Mouse (Mus musculus) gastrocnemius, adult 8-10 months (tissue): ENCODE data around the gene Grm2. TPM values are rescaled to one million over a fixed set of nuclear protein-coding genes. Genes with fewer than 3 reads are reported as not detected.
A peak's percentile ranks its signal among the peaks of the same experiment; 100 is the strongest.
"Not testable (repeated sequence)": the region's sequence is repeated elsewhere in the genome, so short reads cannot be mapped to it uniquely, and the experiment has no call there.

Experiments
- DNase-seq, 2 experiments: peaks; one replicate each; pipeline ENCODE4 v3.0.0; 2022; ENCODE audit warnings: low spot score in 2 of 2
- total RNA-seq, 4 experiments: library from RNA; stranded (reverse); gene quantifications; 2 replicates each; pipeline ENCODE4 v1.2.4; 2022

Grm2 gene
- total RNA-seq, 4 experiments from 2014 or later = not detected

DNA sequence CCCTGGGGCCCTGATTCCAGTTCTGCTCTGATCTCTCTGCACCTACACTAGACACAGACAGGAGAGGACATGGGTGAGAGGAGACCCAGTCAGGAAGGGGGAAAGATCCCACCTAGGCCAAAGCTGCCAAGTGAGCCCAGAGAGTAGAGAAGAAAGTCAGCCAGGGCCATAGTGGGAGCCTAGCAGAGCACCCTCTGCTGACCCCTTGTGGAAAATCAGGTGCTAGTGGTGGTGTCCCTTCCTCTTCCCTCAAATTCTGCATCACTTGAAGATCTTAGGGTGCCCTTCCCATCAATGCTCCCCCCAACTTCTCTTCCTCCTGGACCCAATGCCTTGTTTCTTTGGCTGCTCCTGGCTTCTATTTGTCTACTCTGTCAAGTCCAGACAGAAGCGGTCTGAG, 3.2 kb downstream of the Grm2 start:
- DNase-seq = no peak

DNA sequence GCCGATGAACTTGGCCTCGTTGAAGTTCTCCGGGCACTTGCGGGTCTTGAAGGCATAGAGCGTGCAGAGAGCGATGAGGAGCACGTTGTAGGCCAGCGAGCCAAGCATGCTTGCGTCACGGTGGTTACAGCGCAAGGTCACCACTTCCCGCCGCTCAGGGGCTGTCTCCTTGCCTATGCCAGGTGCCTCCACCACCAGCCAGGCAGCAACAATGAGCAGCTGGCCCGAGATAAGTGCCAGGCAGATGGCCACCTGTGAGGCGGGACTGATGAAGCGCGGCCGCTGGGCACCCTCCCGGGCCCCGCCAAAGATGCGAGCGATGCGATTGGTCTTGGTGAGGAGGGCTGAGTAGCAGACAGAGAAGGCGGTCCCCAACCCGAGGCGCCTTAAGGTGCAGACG, 8.7 kb downstream of the Grm2 start:
- no peak for DNase-seq

DNA sequence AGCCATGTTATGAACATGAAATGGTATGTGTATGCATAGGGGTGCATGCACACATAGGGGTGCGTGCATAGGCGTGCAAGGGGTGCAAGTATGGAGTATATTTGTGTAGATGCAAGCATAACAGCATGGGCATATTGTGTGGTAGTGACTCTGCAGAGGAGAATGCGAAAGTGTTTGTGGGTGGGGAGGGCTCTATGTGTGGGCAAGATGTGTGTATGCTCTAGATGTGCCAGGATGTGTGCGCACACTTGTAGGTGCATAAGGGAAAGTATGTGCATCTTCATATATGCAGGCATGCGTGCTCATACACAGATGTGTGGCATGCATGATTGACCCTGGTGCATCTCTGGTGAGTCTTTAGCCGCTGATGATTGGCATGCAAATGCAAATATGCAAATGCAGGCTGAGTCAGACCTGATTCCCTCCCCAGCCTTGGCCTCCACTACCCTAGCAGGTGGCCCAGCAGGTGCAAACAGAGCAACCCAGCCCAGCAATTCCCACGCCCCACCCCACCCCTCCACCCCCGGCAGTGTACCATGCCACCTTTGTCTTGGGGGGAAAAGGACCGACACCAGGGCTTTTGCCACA, 10.1 kb downstream of the Grm2 start:
- DNase-seq = no peak

DNA sequence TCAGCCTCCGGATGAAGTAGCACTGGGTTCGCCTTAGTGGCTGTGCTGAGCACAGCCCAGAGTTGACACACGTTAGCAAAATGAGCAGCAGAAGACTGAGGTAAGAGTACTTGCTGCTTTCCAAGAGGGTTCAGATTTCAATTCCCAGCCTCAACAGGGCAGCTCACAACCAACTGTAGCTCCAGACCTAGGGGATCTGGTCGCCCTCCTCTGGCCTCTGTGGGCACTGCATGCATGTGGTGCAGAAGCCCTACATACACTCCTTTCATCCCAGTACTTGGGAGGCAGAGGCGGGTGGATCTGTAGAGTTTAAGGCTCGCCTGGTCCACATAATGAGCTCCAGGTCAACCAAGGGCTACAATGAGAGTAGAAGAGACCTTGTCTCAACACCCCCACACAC, 12.1 kb downstream of the Grm2 start:
- no peak for DNase-seq

DNA sequence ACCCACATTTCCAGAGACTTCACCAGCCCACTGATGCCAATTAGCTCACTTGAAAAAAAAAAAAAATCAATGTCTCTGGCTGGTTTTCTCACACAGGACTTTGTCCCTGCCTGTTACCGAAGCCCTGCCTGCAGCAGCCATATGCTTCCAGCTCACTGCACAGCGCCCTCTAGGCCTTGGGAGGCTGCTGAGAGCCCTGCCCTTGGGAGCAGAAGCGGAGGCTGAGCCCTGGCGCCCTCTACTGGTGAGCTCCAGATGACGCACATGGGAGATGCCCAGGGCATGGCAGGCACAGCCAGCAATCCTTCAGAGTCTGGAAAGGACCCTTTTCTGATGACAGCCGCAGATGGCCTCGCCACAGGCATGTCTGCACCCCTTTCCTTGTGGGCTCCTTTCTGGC, 12.8 kb downstream of the Grm2 start:
- DNase-seq = no peak

DNA sequence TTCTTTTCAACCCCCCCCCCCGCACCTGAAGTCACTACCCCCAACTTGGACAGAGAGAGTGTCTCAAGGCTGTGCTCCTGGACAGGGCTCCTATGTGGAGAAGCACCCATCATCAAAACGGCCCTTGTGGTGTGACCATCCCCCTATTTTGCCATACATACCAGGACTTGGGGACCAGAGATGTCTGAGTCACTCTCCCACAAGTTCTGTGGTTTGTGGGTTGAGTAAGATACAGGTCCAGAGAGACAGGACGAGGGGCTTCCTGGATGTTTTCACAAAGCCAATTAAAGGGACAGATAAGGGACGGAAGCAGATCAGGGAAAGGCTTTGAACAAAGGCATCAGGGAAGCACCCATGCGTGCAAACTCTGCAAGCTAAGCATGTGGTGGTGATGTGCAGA, 14.5 kb downstream of the Grm2 start:
- no peak for DNase-seq

DNA sequence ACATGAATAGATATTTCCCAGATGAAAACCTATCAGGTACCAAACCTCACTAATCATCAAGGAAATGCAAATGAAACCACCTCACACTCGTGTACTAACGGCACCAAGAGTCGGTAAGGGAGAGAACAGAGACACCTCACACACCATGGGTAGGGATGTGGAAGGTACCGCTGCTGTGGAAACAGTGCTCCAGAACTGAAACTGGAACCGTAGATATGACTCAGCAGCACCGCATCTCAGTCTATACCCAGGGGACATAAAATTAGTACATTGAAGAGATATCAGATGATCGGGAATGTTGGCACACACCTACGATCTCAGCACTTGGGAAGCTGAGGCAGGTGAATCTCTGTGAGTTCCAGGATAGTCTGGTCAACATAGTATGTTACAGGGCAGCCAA, 17.7 kb downstream of the Grm2 start:
- DNase-seq = no peak

DNA sequence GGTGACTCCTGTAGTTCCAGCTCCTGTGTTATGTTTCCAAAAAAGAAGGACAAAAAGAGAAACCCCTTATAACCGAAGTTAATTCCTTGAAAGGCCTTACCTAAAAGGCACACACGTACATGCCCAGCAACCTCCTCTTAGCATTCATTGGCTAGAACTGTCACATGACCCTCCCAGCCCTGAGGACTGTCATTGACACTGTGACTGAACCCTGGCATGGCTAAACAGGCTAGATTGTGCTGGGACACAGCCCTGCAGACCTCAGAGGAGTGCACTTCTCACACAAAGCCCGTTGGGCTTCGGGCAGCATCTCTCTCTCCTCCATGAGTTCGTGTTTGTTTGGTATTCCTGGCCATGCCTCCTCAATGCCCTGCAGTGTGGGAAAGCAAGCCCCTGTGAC, 23.7 kb downstream of the Grm2 start:
- no peak for DNase-seq

DNA sequence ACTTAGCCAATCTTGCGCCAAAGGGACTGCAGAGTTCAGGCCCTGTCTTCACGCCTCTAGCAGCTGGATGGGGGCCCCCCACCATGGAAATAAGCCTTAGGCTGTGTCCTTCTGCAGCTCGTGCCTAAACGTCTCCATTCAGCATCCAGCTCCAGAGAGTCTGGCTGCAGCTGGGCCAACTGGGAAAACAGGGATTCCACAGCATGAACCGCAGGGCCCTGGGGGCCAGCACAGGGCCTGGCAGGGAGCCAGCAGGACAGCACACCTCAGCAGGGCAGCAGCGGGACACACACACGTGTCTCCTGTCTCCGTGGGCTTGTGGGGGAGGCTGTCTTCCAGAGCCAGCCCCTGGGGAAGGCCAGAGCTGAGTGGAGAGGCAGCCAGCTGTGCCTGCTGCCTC, 28.1 kb downstream of the Grm2 start:
- DNase-seq = not testable (repeated sequence)

DNA sequence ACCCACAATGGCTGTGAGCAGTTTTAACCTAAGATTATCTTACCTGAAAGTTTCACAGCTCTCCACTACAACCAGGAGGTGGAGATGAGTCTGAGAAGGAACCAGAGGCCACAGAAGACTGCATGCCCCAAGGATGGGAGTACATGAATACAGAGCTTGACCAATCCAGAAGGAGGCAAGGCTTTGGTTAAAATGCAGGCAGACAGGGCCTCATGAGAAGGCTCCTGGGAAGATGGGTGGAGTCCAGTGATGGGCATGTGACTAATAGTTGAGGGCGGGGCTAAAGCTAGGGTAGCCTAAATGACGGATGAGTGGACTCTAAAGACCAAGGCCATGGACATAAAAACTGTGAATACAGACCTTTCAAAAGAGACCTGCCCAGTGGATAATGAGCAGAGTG, 29.6 kb downstream of the Grm2 start, which contains the start of gene Iqcf6:
Gene Iqcf6 (plus strand): TSS at position 301 of the 400 bp plus-strand sequence.
- no peak for DNase-seq

DNA sequence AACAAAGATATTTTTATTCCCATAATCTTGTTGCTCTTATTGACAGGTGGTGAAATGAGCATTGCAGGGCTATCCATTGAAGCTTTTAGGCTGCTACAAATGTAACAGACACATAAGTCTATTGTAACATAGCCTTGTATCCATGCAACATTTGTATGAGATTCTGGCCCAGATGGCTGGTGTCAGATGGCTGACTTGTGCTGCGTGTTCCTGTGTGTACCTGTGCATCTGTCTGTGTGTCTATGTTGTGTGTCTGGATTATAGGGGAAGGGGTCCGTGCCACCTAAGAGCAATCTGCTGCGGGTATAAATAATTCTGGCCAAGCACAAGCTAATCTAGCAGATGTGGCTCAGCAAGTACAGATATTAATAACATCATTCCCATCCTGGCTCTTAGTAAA, 38.4 kb downstream of the Grm2 start:
- DNase-seq = no peak

DNA sequence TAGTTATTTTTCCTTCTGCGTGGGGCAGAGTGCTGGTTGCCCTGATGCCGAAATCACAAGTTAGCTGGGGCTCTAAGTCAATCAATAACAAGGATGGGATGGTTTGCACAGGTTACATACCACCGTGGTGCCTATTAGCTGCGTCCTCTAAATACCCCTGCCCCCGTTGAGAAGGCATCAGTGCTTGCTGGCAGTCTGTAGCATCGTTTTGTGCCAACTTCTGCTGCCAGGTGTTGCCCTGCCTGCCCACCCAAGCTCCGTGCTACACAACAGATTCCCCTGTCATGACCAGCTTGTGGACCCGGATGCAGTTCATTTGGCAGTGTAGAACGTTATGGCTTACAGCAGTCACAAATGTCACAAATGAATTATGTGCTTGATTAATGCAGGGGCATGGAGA, 39.6 kb downstream of the Grm2 start:
- no peak for DNase-seq

DNA sequence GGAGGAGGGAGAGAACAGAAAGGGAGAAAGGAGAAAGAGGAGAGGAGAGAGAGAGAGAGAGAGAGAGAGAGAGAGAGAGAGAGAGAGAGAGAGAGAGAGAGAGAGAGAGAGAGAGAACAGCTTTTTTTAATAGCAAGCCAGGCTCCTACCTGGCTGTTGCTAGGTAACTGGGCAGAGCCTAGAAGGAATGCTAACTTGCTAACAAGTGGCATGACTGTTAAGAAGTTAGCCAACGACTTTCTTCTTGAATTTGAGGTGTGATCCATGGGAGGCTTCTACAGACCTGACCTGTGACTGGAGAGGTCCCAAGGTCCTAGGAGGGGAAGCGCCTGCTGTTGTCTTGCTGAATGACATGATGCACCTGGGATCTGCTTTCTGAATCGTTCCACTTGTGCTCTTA, 41.3 kb downstream of the Grm2 start:
- DNase-seq = no peak

DNA sequence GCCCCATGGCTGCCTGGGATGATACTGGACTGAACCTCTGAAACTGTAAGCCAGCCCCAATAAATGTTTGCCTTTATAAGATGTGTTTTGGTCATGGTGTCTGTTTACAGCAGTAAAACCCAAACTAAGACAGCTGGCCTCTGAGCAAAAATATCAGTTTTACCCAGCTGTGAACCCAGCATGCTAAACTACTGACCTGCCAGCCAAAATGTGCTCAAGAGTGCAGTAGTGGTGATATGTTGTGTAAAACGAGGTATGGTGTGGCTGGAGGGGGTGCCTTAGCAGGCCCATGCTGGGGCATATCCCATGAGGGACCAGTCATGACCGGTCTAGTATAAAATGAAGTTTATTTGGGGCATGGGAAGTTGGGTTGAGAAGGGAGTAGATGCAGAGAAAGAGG, 41.9 kb downstream of the Grm2 start:
- DNase-seq = no peak

DNA sequence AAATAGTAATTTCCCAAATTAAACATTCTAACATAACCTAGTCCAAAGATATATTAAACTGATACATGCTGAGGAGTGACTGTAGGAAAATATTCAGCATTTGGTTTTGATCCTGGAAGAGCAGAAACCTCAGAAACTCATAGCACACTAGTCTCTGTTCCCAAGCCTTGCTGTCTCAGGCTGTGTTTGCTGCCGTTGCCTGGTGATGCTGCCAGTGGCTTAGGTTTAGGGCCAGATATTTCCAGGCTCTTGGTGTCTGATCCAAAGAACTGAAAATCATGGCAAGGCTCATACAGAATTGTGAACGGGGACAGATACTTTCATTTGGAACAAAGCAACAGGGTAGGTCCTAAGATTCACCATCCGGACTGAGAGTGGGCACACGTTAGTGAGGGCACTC, 45.2 kb downstream of the Grm2 start:
- DNase-seq = no peak

DNA sequence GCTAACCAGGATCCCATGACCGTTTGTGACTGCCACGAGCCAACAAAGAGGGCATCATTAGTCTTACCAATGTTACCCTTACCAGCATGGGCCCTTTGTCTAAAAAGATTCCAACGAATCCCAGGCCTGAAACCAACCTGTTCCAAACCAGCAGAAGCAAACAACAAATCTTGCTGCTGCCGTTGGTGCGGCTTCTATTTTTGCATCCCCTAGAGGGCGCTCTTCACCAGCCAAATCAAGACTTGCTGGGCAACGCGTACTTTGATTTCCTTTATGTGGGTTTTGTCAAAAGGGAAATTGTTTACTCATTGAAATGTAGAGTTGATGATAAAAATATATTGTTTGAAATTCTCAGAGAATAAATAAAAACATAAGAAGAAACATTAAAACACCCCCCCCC, 55.3 kb downstream of the Grm2 start:
- DNase-seq = peak in 1 of 2 experiments; percentile 2

DNA sequence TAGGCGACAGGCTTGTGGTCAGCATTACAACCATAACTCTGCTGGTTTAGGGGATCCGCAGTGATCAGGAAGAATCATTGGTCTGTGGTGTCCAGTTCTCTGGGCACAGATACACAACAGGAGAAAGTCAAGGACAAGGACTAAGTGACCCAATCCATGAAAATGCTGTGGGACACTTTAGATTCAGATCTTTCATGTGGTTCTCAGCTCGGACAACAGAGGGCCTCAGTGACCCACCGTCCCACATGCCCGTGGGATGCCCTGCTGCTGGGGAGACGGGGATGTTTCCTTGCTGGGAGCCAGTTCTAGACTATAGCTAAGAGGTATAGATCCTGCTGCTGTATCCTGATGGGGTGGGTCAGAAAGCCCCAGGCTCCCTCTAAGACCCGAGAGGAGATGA, 57.4 kb downstream of the Grm2 start:
- peak in 1 of 2 experiments; percentile 1 for DNase-seq

DNA sequence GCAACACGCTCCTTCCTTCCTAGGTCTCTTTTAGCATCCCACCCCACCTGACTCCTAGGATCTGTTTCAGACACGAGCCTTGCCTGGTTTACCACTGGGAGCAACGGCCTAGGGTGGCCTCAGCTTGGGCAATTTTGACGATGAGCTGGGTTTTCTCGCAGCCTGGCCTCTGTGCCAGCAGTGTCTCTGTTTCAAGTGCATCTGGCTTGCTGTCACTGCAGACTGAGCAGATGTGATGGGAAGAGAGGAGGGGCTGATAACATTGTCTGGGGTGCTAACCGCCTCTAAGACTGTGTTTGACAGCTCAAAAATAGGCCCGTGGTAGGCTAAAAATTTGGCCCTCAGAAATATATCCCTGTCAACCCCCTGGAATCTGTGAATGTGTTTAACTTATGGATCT, 60.0 kb downstream of the Grm2 start:
- DNase-seq = no peak

DNA sequence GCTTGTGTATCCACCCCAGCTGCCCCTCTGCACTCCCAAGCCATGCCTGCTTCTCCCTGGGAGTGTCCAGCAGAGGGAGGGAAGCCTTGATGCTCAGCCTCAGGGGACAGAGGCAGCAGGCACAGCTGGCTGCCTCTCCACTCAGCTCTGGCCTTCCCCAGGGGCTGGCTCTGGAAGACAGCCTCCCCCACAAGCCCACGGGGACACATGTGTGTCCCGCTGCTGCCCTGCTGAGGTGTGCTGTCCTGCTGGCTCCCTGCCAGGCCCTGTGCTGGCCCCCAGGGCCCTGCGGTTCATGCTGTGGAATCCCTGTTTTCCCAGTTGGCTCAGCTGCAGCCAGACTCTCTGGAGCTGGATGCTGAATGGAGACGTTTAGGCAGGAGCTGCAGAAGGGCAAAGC, 60.5 kb downstream of the Grm2 start:
- not testable (repeated sequence) for DNase-seq

Other genes with a start within 250 kb of the Grm2 start
- 100 to 1,000 TPM; 259 to 320 (median 274) TPM for gene Rpl29, start 226.6 kb downstream of the Grm2 start, total RNA-seq
- 10 to 100 TPM in 2 of 4 experiments, 1 to 10 TPM in 2; 6.2 to 13.0 (median 9.1) TPM for gene Acy1, start 217.8 kb downstream of the Grm2 start, total RNA-seq
- 1 to 10 TPM; 2.1 to 3.8 (median 3.3) TPM for gene Abhd14b, start 208.6 kb downstream of the Grm2 start, total RNA-seq
- 10 to 100 TPM; 15.2 to 17.8 (median 16.7) TPM for gene Abhd14a, start 208.4 kb downstream of the Grm2 start, total RNA-seq
- gene Pcbp4, start 202.8 kb downstream of the Grm2 start, total RNA-seq = 10 to 100 TPM; 49.9 to 70.6 (median 61.3) TPM
- gene Gpr62, start 190.1 kb downstream of the Grm2 start, total RNA-seq = under 1 TPM in 2 of 4 experiments, not detected in 2; 0.12 to 0.43 TPM
- gene Rrp9, start 180.1 kb downstream of the Grm2 start, total RNA-seq = 10 to 100 TPM; 16.8 to 26.0 (median 20.8) TPM
- 10 to 100 TPM; 61.1 to 71.7 (median 70.1) TPM for gene Parp3, start 179.1 kb downstream of the Grm2 start, total RNA-seq
- gene Iqcf1, start 156.1 kb downstream of the Grm2 start, total RNA-seq = not detected
- not detected for gene Iqcf5, start 141.5 kb downstream of the Grm2 start, total RNA-seq
- gene Iqcf3, start 94.5 kb downstream of the Grm2 start, total RNA-seq = not detected
- gene Iqcf4, start 85.1 kb downstream of the Grm2 start, total RNA-seq = not detected
- not detected for gene Iqcf6, start 29.5 kb downstream of the Grm2 start, total RNA-seq
- 10 to 100 TPM; 28.1 to 37.7 (median 33.5) TPM for gene Tex264, start 29.8 kb upstream of the Grm2 start, total RNA-seq
- gene Rad54l2, start 133.1 kb upstream of the Grm2 start, total RNA-seq = 1 to 10 TPM; 6.2 to 7.8 (median 7.2) TPM
- 10 to 100 TPM; 18.7 to 29.7 (median 24.3) TPM for gene Dcaf1, start 165.8 kb upstream of the Grm2 start, total RNA-seq
- 1 to 10 TPM; 3.3 to 6.3 (median 4.1) TPM for gene Rbm15b, start 231.3 kb upstream of the Grm2 start, total RNA-seq
- gene Manf, start 235.9 kb upstream of the Grm2 start, total RNA-seq = 10 to 100 TPM; 29.5 to 36.0 (median 34.7) TPM